Comparison of ENCODE assay signal across 9 mouse cellular contexts in genomic region chr7:64164997-64165396, GRCm38 (mm10). TPM values are rescaled to one million over a fixed set of nuclear protein-coding genes. Genes with fewer than 3 reads are reported as not detected.
A peak's percentile ranks its signal among the peaks of the same experiment; 100 is the strongest.
DNase-seq lines count a peak whose midpoint lies in the region; ATAC-seq lines count a peak whose summit lies in the region.
"Had no signal": no experiment of that assay in that cellular context is flagged by ENCODE, and none has a peak within 500 bp of the region (broad histone marks: within the 10 kb centered on the region; RNA-seq: fewer than 3 reads in every experiment).

No protein-coding gene starts in this region.

- no peak overlapping the region for H3K4me2 ChIP-seq in heart, embryonic 12.5 days
- no peak overlapping the region for H3K4me2 ChIP-seq in forebrain, embryonic 14.5 days (ENCODE audit: low read length)

- no peak overlapping the region for H3K27ac ChIP-seq in heart, embryonic 12.5 days (ENCODE audit: poor library complexity, severe bottlenecking)
- H3K27ac ChIP-seq in forebrain, embryonic 14.5 days (ENCODE audit: low read depth, low read length): no peak overlapping the region

- DNase-seq in heart, adult 11 months: peak; percentile 95
- peak; percentile 68 for DNase-seq in 3134 (ENCODE audit: extremely low read depth, insufficient read length, low spot score)
- DNase-seq in adrenal gland, postnatal 10 days: peak; percentile 70
- peak; percentile 50 for DNase-seq in forebrain, embryonic 14.5 days (ENCODE audit: low spot score)
- peak; percentile 30 to 62 for DNase-seq in kidney, adult 8-10 months
- no peak for DNase-seq in c-Kit-positive CD71-positive TER-119-positive erythroid progenitor cells, embryonic 14.5 days (ENCODE audit: low spot score)

- 60% methylated on average over 3 of the region's 3 CpGs for WGBS in heart, embryonic 12.5 days
- WGBS in forebrain, embryonic 14.5 days: 56% methylated on average over 3 of the region's 3 CpGs

- H3K4me3 ChIP-seq in heart, embryonic 12.5 days: no peak overlapping the region
- H3K4me3 ChIP-seq in forebrain, embryonic 14.5 days (ENCODE audit: low read depth, low read length): no peak overlapping the region
- H3K4me3 ChIP-seq: myocyte had no signal

- ATAC-seq in heart, embryonic 12.5 days (ENCODE audit: insufficient number of reproducible peaks, low FRiP score): no peak
- ATAC-seq in forebrain, embryonic 14.5 days: peak; percentile 70; the same call in 1 of the 2 replicates
- peak; percentile 82 for ATAC-seq in megakaryocyte progenitor cell, adult 5-6 weeks (replicated peaks; ENCODE audit: poor library complexity)

- no peaks in the 10 kb centered on the region for H3K36me3 ChIP-seq in heart, embryonic 12.5 days
- H3K36me3 ChIP-seq in forebrain, embryonic 14.5 days (ENCODE audit: control insufficient read depth, insufficient read depth, low read length): no peaks in the 10 kb centered on the region

- no peak overlapping the region for H3K9ac ChIP-seq in heart, embryonic 12.5 days
- H3K9ac ChIP-seq in forebrain, embryonic 14.5 days (ENCODE audit: low read length): no peak overlapping the region

- H3K27me3 ChIP-seq in heart, embryonic 12.5 days (replicated peaks): no peaks in the 10 kb centered on the region
- no peaks in the 10 kb centered on the region for H3K27me3 ChIP-seq in forebrain, embryonic 14.5 days (replicated peaks; ENCODE audit: control insufficient read depth, insufficient read depth, low read length)

- no peaks in the 10 kb centered on the region for H3K4me1 ChIP-seq in heart, embryonic 12.5 days (replicated peaks)
- H3K4me1 ChIP-seq in forebrain, embryonic 14.5 days (ENCODE audit: control insufficient read depth, insufficient read depth, low read length): no peaks in the 10 kb centered on the region

- no peaks in the 10 kb centered on the region for H3K9me3 ChIP-seq in heart, embryonic 12.5 days (replicated peaks)
- H3K9me3 ChIP-seq in forebrain, embryonic 14.5 days (replicated peaks; ENCODE audit: control insufficient read depth, low read length): no peaks in the 10 kb centered on the region

RNA-seq across cellular contexts. Expression of gene Trpm1, which starts 11.4 kb away (rescaled TPM):
- polyA plus RNA-seq in heart, embryonic 12.5 days (2016; fragmentation: Nextera tagmentation; extraction: Ambion mirVana): not detected in 2 replicates
- under 1 TPM; 0.12 to 0.67 TPM for total RNA-seq in adrenal gland, postnatal 10 days (2021)
- 0.11 and 0.49 TPM in 2 replicates for polyA plus RNA-seq in forebrain, embryonic 14.5 days (2014; fragmentation: Nextera tagmentation; extraction: Ambion mirVana)
- not detected in 2 replicates for total RNA-seq in megakaryocyte progenitor cell, adult 5-6 weeks (2015)
- total RNA-seq in megakaryocyte progenitor cell, adult 5-6 weeks (2017): not detected in 2 replicates
